Mouse (Mus musculus) liver, embryonic 15.5 days (tissue): ENCODE data around the gene Agbl3. TPM values are rescaled to one million over a fixed set of nuclear protein-coding genes. Genes with fewer than 3 reads are reported as not detected.

Experiments
- ATAC-seq: fragments of 200-750 bp; cut with Nextera tagmentation; 2 replicates; pipeline ENCODE4 v1.8.0; 2017; ENCODE audit warnings: moderate number of reproducible peaks, mild to moderate bottlenecking, moderate library complexity; ENCODE audit not compliant: insufficient read depth
- H3K27ac ChIP-seq: fragments of 300-500 bp; sonication (generic); replicated peaks from 2 replicates; pipeline ENCODE4 v1.5.1; 2015; ENCODE audit warnings: mild to moderate bottlenecking, inconsistent platforms
- H3K27me3 ChIP-seq: fragments of 300-500 bp; sonication (generic); 2 replicates; pipeline ENCODE4 v1.6.1; 2015; ENCODE audit warnings: mild to moderate bottlenecking, inconsistent platforms
- H3K36me3 ChIP-seq: fragments of 300-500 bp; sonication (generic); replicated peaks from 2 replicates; pipeline ENCODE4 v1.6.1; 2015; ENCODE audit warnings: moderate library complexity, mild to moderate bottlenecking, inconsistent platforms
- H3K4me1 ChIP-seq: fragments of 300-500 bp; sonication (generic); replicated peaks from 2 replicates; pipeline ENCODE4 v1.6.1; 2015; ENCODE audit warnings: inconsistent platforms
- H3K4me2 ChIP-seq: fragments of 300-500 bp; sonication (generic); 2 replicates; pipeline ENCODE4 v1.6.1; 2015; ENCODE audit warnings: moderate library complexity, mild to moderate bottlenecking, inconsistent platforms
- H3K4me3 ChIP-seq: fragments of 300-500 bp; sonication (generic); replicated peaks from 2 replicates; pipeline ENCODE4 v1.5.1; 2015; ENCODE audit warnings: mild to moderate bottlenecking, inconsistent platforms
- H3K9ac ChIP-seq: fragments of 300-500 bp; sonication (generic); 2 replicates; pipeline ENCODE4 v1.6.1; 2015; ENCODE audit warnings: moderate library complexity, mild to moderate bottlenecking, inconsistent platforms
- H3K9me3 ChIP-seq: fragments of 300-500 bp; sonication (generic); replicated peaks from 2 replicates; pipeline ENCODE4 v1.6.1; 2016; ENCODE audit warnings: inconsistent platforms
- WGBS: fragments of 180-500 bp; shearing (Covaris S2); methylation state at CpG from one replicate; pipeline ENCODE4 v1.1.7; 2015; ENCODE audit warnings: mixed read lengths; ENCODE audit not compliant: insufficient replicate concordance; 5-methylcytosine and 5-hydroxymethylcytosine counted together
- polyA plus RNA-seq: library from polyadenylated mRNA; unstranded; fragments of >200 nt; fragmentation: Nextera tagmentation; extraction: Ambion mirVana; gene quantifications from 2 replicates; pipeline ENCODE4 v1.2.1, GENCODE M21; 2015

Agbl3 gene
- polyA plus RNA-seq, 1 experiment from 2014 or later = 2.4 TPM

- Histone ChIP-seq H3K4me1 (peaks cover 87% of the 10 kb centered on the region), H3K9ac (no peak overlapping the region), H3K4me2 (peak overlapping the region; percentile 36), H3K9me3 (no peaks in the 10 kb centered on the region), H3K4me3 (no peak overlapping the region), H3K27ac (peak overlapping the region; percentile 74), H3K36me3 (no peaks in the 10 kb centered on the region), H3K27me3 (no peaks in the 10 kb centered on the region)
- 22% methylated on average over 7 of the region's 7 CpGs for WGBS
- ATAC-seq = peak; percentile 53
These were observed 85.7 kb downstream of the Agbl3 start for GRCm38 (mm10) chr6:34865711-34866593.

GRCm38 (mm10) chr6:34866786-34867185, 86.6 kb downstream of the Agbl3 start:
- Histone ChIP-seq H3K4me1 (peaks cover 85% of the 10 kb centered on the region), H3K27me3 (no peaks in the 10 kb centered on the region), H3K4me3 (no peak overlapping the region), H3K4me2 (no peak overlapping the region), H3K9me3 (no peaks in the 10 kb centered on the region), H3K9ac (no peak overlapping the region), H3K36me3 (no peaks in the 10 kb centered on the region), H3K27ac (0 out of 2 replicates have a peak overlapping the region, but pooled peaks have one; percentile 46)
- 65% methylated on average over 8 of the region's 8 CpGs for WGBS
- ATAC-seq = no peak

- H3K36me3 ChIP-seq = peaks cover under 1% of the 10 kb centered on the region; the same call in 1 of the 2 replicates
- 62% methylated on average over 16 of the region's 16 CpGs for WGBS
- no peak overlapping the region for H3K4me2 ChIP-seq
- H3K9ac ChIP-seq = no peak overlapping the region
- no peaks in the 10 kb centered on the region for H3K9me3 ChIP-seq
- H3K4me1 ChIP-seq = peaks cover 83% of the 10 kb centered on the region
- H3K4me3 ChIP-seq = no peak overlapping the region
- no peaks in the 10 kb centered on the region for H3K27me3 ChIP-seq
- peak overlapping the region; percentile 46; the same call in 1 of the 2 replicates for H3K27ac ChIP-seq
- no peak for ATAC-seq
These were observed 87.2 kb downstream of the Agbl3 start for GRCm38 (mm10) chr6:34867301-34867994.

GRCm38 (mm10) chr6:34867995-34868350, 87.7 kb downstream of the Agbl3 start:
- no peaks in the 10 kb centered on the region for H3K27me3 ChIP-seq
- H3K27ac ChIP-seq = peak overlapping the region; percentile 46; the same call in 1 of the 2 replicates
- H3K4me3 ChIP-seq = no peak overlapping the region
- H3K9ac ChIP-seq = no peak overlapping the region
- no peak for ATAC-seq
- peak overlapping the region; percentile 62 for H3K4me2 ChIP-seq
- 51% methylated on average over 10 of the region's 10 CpGs for WGBS
- no peaks in the 10 kb centered on the region for H3K9me3 ChIP-seq
- H3K4me1 ChIP-seq = peaks cover 82% of the 10 kb centered on the region
- peaks cover 6% of the 10 kb centered on the region; the same call in 1 of the 2 replicates for H3K36me3 ChIP-seq

GRCm38 (mm10) chr6:34868507-34869217, 88.4 kb downstream of the Agbl3 start:
- no peaks in the 10 kb centered on the region for H3K9me3 ChIP-seq
- H3K4me2 ChIP-seq = peak overlapping the region; percentile 62
- no peak overlapping the region for H3K9ac ChIP-seq
- H3K4me1 ChIP-seq = peaks cover 80% of the 10 kb centered on the region
- peaks cover 12% of the 10 kb centered on the region; the same call in 1 of the 2 replicates for H3K36me3 ChIP-seq
- WGBS = 49% methylated on average over 20 of the region's 20 CpGs
- peak overlapping the region; percentile 80 for H3K27ac ChIP-seq
- no peaks in the 10 kb centered on the region for H3K27me3 ChIP-seq
- peak; percentile 13; the same call in 1 of the 2 replicates for ATAC-seq
- H3K4me3 ChIP-seq = no peak overlapping the region

- peak overlapping the region; percentile 62 for H3K4me2 ChIP-seq
- peaks cover 81% of the 10 kb centered on the region for H3K4me1 ChIP-seq
- no peaks in the 10 kb centered on the region for H3K9me3 ChIP-seq
- peak overlapping the region; percentile 80 for H3K27ac ChIP-seq
- H3K36me3 ChIP-seq = peaks cover 14% of the 10 kb centered on the region; the same call in 1 of the 2 replicates
- H3K4me3 ChIP-seq = peak overlapping the region; percentile 29
- ATAC-seq = peak; percentile 54
- H3K27me3 ChIP-seq = no peaks in the 10 kb centered on the region
- peak overlapping the region; percentile 19; the same call in 1 of the 2 replicates for H3K9ac ChIP-seq
- WGBS = 10% methylated on average over 13 of the region's 13 CpGs
These were observed 89.1 kb downstream of the Agbl3 start for GRCm38 (mm10) chr6:34869225-34869915.

- Histone ChIP-seq H3K27ac (peak overlapping the region; percentile 80), H3K9me3 (no peaks in the 10 kb centered on the region), H3K4me3 (no peak overlapping the region), H3K4me2 (0 out of 2 replicates have a peak overlapping the region, but pooled peaks have one; percentile 62), H3K4me1 (peaks cover 86% of the 10 kb centered on the region), H3K36me3 (peaks cover 14% of the 10 kb centered on the region; the same call in 1 of the 2 replicates), H3K9ac (peak overlapping the region; percentile 19; the same call in 1 of the 2 replicates), H3K27me3 (no peaks in the 10 kb centered on the region)
- 43% methylated on average over 5 of the region's 5 CpGs for WGBS
- no peak for ATAC-seq
These were observed 89.9 kb downstream of the Agbl3 start for GRCm38 (mm10) chr6:34870136-34870535.

- Histone ChIP-seq H3K9me3 (no peaks in the 10 kb centered on the region), H3K4me1 (peaks cover 86% of the 10 kb centered on the region), H3K36me3 (peaks cover 14% of the 10 kb centered on the region; the same call in 1 of the 2 replicates), H3K27ac (peak overlapping the region; percentile 80; the same call in 1 of the 2 replicates), H3K27me3 (no peaks in the 10 kb centered on the region), H3K4me2 (no peak overlapping the region), H3K4me3 (no peak overlapping the region), H3K9ac (no peak overlapping the region)
- 74% methylated on average over 5 of the region's 5 CpGs for WGBS
- ATAC-seq = no peak
These were observed 90.5 kb downstream of the Agbl3 start for GRCm38 (mm10) chr6:34870724-34871123.

- Histone ChIP-seq H3K9ac (no peak overlapping the region), H3K4me1 (peaks cover 86% of the 10 kb centered on the region), H3K4me2 (no peak overlapping the region), H3K27ac (peak overlapping the region; percentile 87; the same call in 1 of the 2 replicates), H3K4me3 (no peak overlapping the region), H3K36me3 (peaks cover 14% of the 10 kb centered on the region; the same call in 1 of the 2 replicates), H3K9me3 (no peaks in the 10 kb centered on the region), H3K27me3 (no peaks in the 10 kb centered on the region)
- no peak for ATAC-seq
- WGBS = 75% methylated on average over 7 of the region's 7 CpGs
These were observed 91.7 kb downstream of the Agbl3 start for GRCm38 (mm10) chr6:34871929-34872328.

- no peaks in the 10 kb centered on the region for H3K27me3 ChIP-seq
- H3K9me3 ChIP-seq = no peaks in the 10 kb centered on the region
- H3K4me3 ChIP-seq = no peak overlapping the region
- peaks cover 14% of the 10 kb centered on the region; the same call in 1 of the 2 replicates for H3K36me3 ChIP-seq
- peak overlapping the region; percentile 87; the same call in 1 of the 2 replicates for H3K27ac ChIP-seq
- H3K4me2 ChIP-seq = no peak overlapping the region
- no peak overlapping the region for H3K9ac ChIP-seq
- peaks cover 86% of the 10 kb centered on the region for H3K4me1 ChIP-seq
- 71% methylated on average over 10 of the region's 10 CpGs for WGBS
- ATAC-seq = no peak
These were observed 92.6 kb downstream of the Agbl3 start for GRCm38 (mm10) chr6:34872871-34873270.
